Mouse (Mus musculus): Measurements from ENCODE around the gene Nck1.

DNA sequence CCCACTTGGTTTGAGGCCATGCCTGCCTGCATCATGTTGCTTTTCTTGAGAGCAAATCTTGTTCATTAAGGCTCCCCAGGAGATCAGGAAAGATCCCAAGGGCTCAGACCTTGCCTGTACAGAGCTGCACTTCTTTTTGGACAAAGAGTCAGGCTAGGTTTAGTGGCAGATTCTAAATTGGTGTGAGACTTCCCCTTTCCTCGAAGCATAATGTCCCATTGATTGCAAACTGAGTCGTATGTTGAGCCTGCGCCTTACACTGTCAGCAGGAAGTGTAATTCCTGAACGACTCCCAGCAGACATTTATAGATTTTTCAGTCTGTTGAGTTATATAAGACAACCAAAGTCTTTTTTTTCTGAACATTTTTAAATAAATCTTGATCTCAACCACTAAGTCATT is 44.5 kb upstream of the Nck1 start:
- TF ChIP-seq SIN3A (IDR thresholded peaks at IDR 0.05; ENCODE audit: low read length) (no peak), ZC3H11A (IDR thresholded peaks at IDR 0.05; ENCODE audit: low read depth, low read length) (no peak), EP300 (IDR thresholded peaks at IDR 0.05; ENCODE audit: low read length) (no peak), POLR2A (IDR thresholded peaks at IDR 0.05; ENCODE audit: low read depth, low read length) (no peak), JUN (IDR thresholded peaks at IDR 0.05; ENCODE audit: insufficient read depth, low read depth, low read length) (no peak), CTCF (conservative IDR thresholded peaks at IDR 0.05 in 1 of 2, IDR thresholded peaks at IDR 0.05 in 1 of 2; ENCODE audit: low read depth in 2 of 2, low read length in 2 of 2) (no peak), PAX5 (IDR thresholded peaks at IDR 0.05; ENCODE audit: low read length) (no peak), POLR2AphosphoS2 (IDR thresholded peaks at IDR 0.05; ENCODE audit: low read depth, low read length) (no peak), ETS1 (conservative IDR thresholded peaks at IDR 0.05; ENCODE audit: low read depth, low read length) (no peak)
